Mouse (Mus musculus) liver, embryonic 14.5 days (tissue): ENCODE measurements around the gene Mettl15. TPM values are rescaled to one million over a fixed set of nuclear protein-coding genes. Genes with fewer than 3 reads are reported as not detected.
"Not testable (repeated sequence)": the region's sequence is repeated elsewhere in the genome, so short reads cannot be mapped to it uniquely, and the experiment has no call there.

Experiments
- ATAC-seq: fragments of 200-750 bp; cut with Nextera tagmentation; 2 replicates; pipeline ENCODE4 v1.8.0; 2017; ENCODE audit warnings: moderate number of reproducible peaks, mild to moderate bottlenecking, moderate library complexity; ENCODE audit not compliant: insufficient read depth
- DNase-seq, 3 experiments: peaks; one replicate each; pipeline ENCODE4 v3.0.0-alpha.2; 2012 to 2013; ENCODE audit warnings: low read depth in 3 of 3, low spot score in 3 of 3
- H3K27ac ChIP-seq: fragments of 300-500 bp; sonication (generic); 2 replicates; pipeline ENCODE4 v1.5.1; 2014; ENCODE audit warnings: moderate library complexity, mild to moderate bottlenecking, control low read depth, inconsistent platforms
- H3K27me3 ChIP-seq: fragments of 300-500 bp; sonication (generic); 2 replicates; pipeline ENCODE4 v1.6.1; 2014; ENCODE audit warnings: mild to moderate bottlenecking, low read length, moderate library complexity; ENCODE audit not compliant: control insufficient read depth, insufficient read depth
- H3K36me3 ChIP-seq: fragments of 300-500 bp; sonication (generic); replicated peaks from 2 replicates; pipeline ENCODE4 v1.6.1; 2014; ENCODE audit warnings: low read depth; ENCODE audit not compliant: control insufficient read depth, insufficient read depth
- H3K4me1 ChIP-seq, 2 experiments: fragments of 200-500 bp in 1 of 2; fragments of 300-500 bp in 1 of 2; sonication (generic) in 1 of 2; replicated peaks; 2 replicates each; pipeline ENCODE4 v1.6.1; 2012 to 2014; ENCODE audit warnings: antibody characterized with exemption in 1 of 2, inconsistent platforms in 1 of 2, low read length in 1 of 2; ENCODE audit not compliant: control insufficient read depth in 2 of 2, insufficient read depth in 2 of 2
- H3K4me2 ChIP-seq: fragments of 300-500 bp; sonication (generic); 2 replicates; pipeline ENCODE4 v1.6.1; 2014; ENCODE audit warnings: low read depth, mild to moderate bottlenecking, control low read depth, moderate library complexity
- H3K4me3 ChIP-seq, 2 experiments: fragments of 200-500 bp in 1 of 2; fragments of 300-500 bp in 1 of 2; sonication (generic) in 1 of 2; 2 replicates each; pipeline ENCODE4 v1.5.1; 2012 to 2014; ENCODE audit warnings: low read depth in 2 of 2, low read length in 2 of 2, mild to moderate bottlenecking in 2 of 2, control low read depth in 1 of 2, inconsistent platforms in 1 of 2, moderate library complexity in 1 of 2; ENCODE audit not compliant: insufficient read depth in 1 of 2
- H3K9ac ChIP-seq: fragments of 300-500 bp; sonication (generic); replicated peaks from 2 replicates; pipeline ENCODE4 v1.6.1; 2014; ENCODE audit warnings: mild to moderate bottlenecking, control low read depth, moderate library complexity
- H3K9me3 ChIP-seq: fragments of 300-500 bp; sonication (generic); 2 replicates; pipeline ENCODE4 v1.6.1; 2016; ENCODE audit warnings: low read length, mixed read lengths; ENCODE audit not compliant: control insufficient read depth
- CTCF ChIP-seq: IDR thresholded peaks from 2 replicates; pipeline ENCODE4 v1.5.1; 2016; ENCODE audit warnings: antibody characterized with exemption, low read depth, control low read depth
- EP300 ChIP-seq: IDR thresholded peaks from 2 replicates; pipeline ENCODE4 v1.6.1; 2016; ENCODE audit warnings: antibody characterized with exemption, low read depth
- WGBS: fragments of 180-500 bp; shearing (Covaris S2); extraction: QIAGEN DNeasy Blood & Tissue Kit; methylation state at CpG from one replicate; pipeline ENCODE4 v1.1.7; 2014; ENCODE audit not compliant: insufficient replicate concordance; 5-methylcytosine and 5-hydroxymethylcytosine counted together
- polyA plus RNA-seq, 2 experiments: library from polyadenylated mRNA; depleted of rRNA in 1 of 2; stranded (reverse) in 1 of 2; unstranded in 1 of 2; fragments of >200 nt; fragmentation: Nextera tagmentation in 1 of 2; extraction: Ambion mirVana in 1 of 2; gene quantifications; 2 replicates each; pipeline versions ENCODE4 v1.2.1 to v1.2.3; 2012 to 2014

Gene Mettl15
- polyA plus RNA-seq, 2 experiments = 4.3 to 6.0 TPM

DNA sequence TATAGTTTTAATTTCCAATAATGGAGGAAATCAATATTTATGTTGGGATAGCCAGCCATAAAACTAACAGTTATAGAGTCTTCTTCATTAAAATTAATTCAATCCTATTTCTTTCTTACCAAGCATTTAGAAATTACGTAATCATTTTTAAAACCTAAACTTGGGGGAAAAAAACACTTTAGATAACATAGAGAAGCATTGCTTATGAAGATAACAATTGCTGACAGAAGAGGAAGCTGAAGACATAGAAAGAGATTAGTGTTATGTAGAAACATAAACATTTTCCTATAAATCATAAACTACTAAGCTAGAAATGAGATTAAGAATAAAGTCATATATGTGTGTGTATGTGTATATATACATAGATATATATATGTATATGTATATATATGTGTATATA, 44.8 kb downstream of the Mettl15 start:
- WGBS = 63% methylated on average over 1 of the region's 1 CpGs
- no peak overlapping the region for H3K9ac ChIP-seq

DNA sequence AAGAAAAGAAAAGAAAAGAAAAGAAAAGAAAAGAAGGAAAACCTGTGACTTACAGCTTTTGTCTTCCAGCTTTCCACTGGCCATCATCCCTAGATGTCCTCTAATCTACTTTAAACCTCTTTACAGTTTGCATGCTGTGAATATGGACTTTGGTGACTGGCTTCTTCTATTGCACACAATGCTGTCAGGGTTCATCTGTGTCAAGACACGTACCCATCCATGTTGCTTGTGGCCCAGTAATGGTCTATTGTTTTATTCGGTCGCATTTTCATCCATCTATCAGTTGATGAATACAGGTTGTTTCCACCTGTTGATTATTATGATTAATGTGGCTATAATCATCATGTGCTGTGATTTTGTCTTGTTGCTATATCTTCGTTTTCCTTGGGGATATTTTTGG, 46.7 kb downstream of the Mettl15 start:
- WGBS = 62% methylated on average over 4 of the region's 4 CpGs
- Histone ChIP-seq H3K36me3 (no peaks in the 10 kb centered on the region), H3K4me3 (no peak overlapping the region), H3K4me2 (no peak overlapping the region), H3K27ac (no peak overlapping the region), H3K9ac (no peak overlapping the region), H3K27me3 (no peaks in the 10 kb centered on the region), H3K9me3 (no peaks in the 10 kb centered on the region), H3K4me1 (no peaks in the 10 kb centered on the region)
- no peak for TF ChIP-seq EP300
- no peak for TF ChIP-seq CTCF
- DNase-seq (no peak), ATAC-seq (no peak)

More for the DNA sequence above, 44.8 kb downstream of the Mettl15 start:
- no peaks in the 10 kb centered on the region for H3K36me3 ChIP-seq
- no peak for DNase-seq
- no peak overlapping the region for H3K4me2 ChIP-seq
- H3K27ac ChIP-seq = no peak overlapping the region
- H3K27me3 ChIP-seq = no peaks in the 10 kb centered on the region
- no peaks in the 10 kb centered on the region for H3K4me1 ChIP-seq
- H3K4me3 ChIP-seq = no peak overlapping the region
- no peaks in the 10 kb centered on the region for H3K9me3 ChIP-seq
- ATAC-seq = no peak
- TF ChIP-seq EP300 (no peak), CTCF (no peak)

DNA sequence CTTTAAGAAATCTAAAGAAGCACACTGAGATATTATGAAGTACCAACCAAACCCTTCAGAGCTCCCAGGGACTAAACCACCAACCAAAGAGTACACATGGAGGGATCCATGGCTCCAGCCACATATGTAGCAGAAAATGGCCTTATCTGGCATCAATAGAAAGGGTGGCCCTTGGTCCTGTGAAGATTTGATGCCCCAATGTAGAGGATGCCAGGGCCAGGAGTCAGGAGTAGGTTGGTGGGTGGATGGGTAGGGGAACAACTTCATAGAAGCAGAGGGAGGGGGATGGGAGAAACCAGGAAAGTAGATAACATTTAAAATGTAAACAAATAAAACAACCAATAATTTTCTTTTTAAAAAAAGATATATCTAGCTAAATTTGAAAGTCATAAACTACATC, 50.1 kb downstream of the Mettl15 start:
- Histone ChIP-seq H3K9ac (no peak overlapping the region), H3K4me2 (no peak overlapping the region), H3K27ac (no peak overlapping the region), H3K4me3 (no peak overlapping the region), H3K4me1 (no peaks in the 10 kb centered on the region), H3K36me3 (no peaks in the 10 kb centered on the region), H3K9me3 (no peaks in the 10 kb centered on the region), H3K27me3 (no peaks in the 10 kb centered on the region)
- ATAC-seq = no peak
- TF ChIP-seq CTCF (no peak), EP300 (no peak)
- DNase-seq = no peak

DNA sequence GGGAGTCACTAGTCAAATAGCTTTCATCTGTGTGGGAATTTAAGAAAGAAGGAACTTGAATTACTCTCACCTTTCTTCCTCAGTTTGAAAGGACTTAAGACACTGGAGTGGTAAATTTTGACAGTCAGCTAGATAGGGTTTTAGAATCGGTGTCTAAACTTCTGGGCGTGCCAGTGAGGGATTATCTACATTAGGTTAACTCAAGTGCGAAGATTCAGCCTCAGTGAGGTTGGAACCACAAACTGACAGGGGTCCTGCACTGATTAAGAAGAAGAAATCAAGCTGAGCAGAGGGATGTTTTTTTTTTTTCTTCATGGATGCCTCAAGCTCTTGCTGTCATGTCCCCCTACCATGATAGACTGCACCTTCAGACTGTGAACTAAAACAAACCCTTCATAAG, 53.4 kb downstream of the Mettl15 start:
- Histone ChIP-seq H3K9ac (no peak overlapping the region), H3K4me3 (no peak overlapping the region), H3K4me1 (no peaks in the 10 kb centered on the region), H3K4me2 (no peak overlapping the region), H3K9me3 (no peaks in the 10 kb centered on the region), H3K27me3 (no peaks in the 10 kb centered on the region), H3K27ac (no peak overlapping the region), H3K36me3 (no peaks in the 10 kb centered on the region)
- DNase-seq (no peak), ATAC-seq (no peak)
- 36% methylated on average over 3 of the region's 3 CpGs for WGBS
- TF ChIP-seq EP300 = no peak
- no peak for TF ChIP-seq CTCF

DNA sequence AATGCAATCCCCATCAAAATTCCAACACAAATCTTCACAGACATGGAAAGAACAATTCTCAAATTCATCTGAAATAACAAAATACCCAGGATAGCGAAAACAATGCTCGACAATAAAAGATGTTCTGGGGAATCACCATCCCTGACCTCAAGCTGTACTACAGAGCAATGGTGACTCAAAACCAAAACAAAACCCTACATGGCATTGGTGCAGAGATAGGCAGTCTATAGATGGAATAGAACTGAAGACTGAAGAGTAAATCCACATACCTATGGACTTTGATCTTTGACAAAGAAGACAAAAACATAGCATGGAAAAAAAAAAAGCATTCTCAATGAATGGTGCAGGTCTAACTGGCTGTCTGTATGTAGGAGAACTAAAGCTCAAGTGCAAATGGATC, 59.1 kb downstream of the Mettl15 start:
- ATAC-seq (no peak), DNase-seq (no peak)
- WGBS = 62% methylated on average over 2 of the region's 2 CpGs
- no peak overlapping the region for H3K4me3 ChIP-seq
- H3K27ac ChIP-seq = no peak overlapping the region
- H3K9ac ChIP-seq = no peak overlapping the region
- no peaks in the 10 kb centered on the region for H3K36me3 ChIP-seq
- H3K4me2 ChIP-seq = no peak overlapping the region
- H3K4me1 ChIP-seq = no peaks in the 10 kb centered on the region
- H3K9me3 ChIP-seq = no peaks in the 10 kb centered on the region
- no peak for TF ChIP-seq CTCF
- TF ChIP-seq EP300 = no peak
- H3K27me3 ChIP-seq = no peaks in the 10 kb centered on the region

DNA sequence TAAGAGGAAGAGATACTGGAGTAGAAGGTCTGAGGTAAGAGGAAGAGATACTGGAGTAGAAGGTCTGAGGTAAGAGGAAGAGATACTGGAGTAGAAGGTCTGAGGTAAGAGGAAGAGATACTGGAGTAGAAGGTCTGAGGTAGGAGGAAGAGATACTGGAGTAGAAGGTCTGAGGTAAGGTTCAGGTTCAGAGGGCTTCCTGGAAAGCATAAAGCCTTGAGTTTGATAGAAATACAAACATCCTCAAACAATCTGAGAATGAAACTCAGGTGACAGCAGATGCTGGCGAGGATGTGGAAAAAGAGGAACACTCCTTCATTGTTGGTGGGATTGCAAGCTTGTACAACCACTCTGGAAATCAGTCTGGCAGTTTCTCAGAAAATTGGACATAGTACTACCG, 63.9 kb downstream of the Mettl15 start:
- H3K9ac ChIP-seq, H3K9me3 ChIP-seq, H3K4me3 ChIP-seq, H3K27ac ChIP-seq, H3K36me3 ChIP-seq, ATAC-seq, H3K27me3 ChIP-seq, DNase-seq, H3K4me2 ChIP-seq, H3K4me1 ChIP-seq: not testable (repeated sequence)
- 45% methylated on average over 1 of the region's 2 CpGs for WGBS

DNA sequence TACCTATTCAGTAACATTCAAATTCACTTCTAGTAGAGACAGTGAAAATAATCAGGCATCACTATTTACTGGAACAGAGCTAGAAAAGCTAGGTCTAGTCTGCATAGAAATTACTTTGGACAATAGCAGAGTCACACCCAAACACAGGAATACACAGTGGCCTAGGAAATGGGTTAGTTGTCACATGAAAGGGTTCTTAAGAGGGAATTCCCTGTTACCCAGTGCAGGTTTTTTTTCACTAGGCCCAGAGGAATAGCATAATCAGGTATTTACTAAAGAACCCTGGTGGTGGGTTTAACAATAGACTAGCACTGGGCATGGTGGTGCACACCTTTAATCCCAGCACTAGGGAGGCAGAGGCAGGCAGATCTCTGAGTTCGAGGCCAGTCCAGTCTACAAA, 69.9 kb downstream of the Mettl15 start:
- not testable (repeated sequence) for H3K9me3 ChIP-seq, H3K4me3 ChIP-seq, ATAC-seq, DNase-seq, H3K4me1 ChIP-seq, H3K36me3 ChIP-seq, H3K9ac ChIP-seq, H3K27ac ChIP-seq, H3K4me2 ChIP-seq, H3K27me3 ChIP-seq
- WGBS = 53% methylated on average over 1 of the region's 1 CpGs
